Mouse (Mus musculus): Measurements from ENCODE around the gene Add3.

The Add3 gene

GRCm38 (mm10) chr19:53168576-53168975 is 28.3 kb downstream of the Add3 start:
- no peak for DNase-seq

- DNase-seq = no peak
Measured at GRCm38 (mm10) chr19:53170651-53171050, 30.4 kb downstream of the Add3 start.

- DNase-seq = no peak
Measured at GRCm38 (mm10) chr19:53174034-53174433, 33.8 kb downstream of the Add3 start.

GRCm38 (mm10) chr19:53175550-53175949 is 35.3 kb downstream of the Add3 start:
- no peak for DNase-seq

GRCm38 (mm10) chr19:53176518-53176917 is 36.3 kb downstream of the Add3 start:
- no peak for DNase-seq

- DNase-seq = peak; percentile 36 to 42
Measured at GRCm38 (mm10) chr19:53178611-53179528, 38.6 kb downstream of the Add3 start.

- DNase-seq = no peak
Measured at GRCm38 (mm10) chr19:53180168-53180803, 40.0 kb downstream of the Add3 start.

GRCm38 (mm10) chr19:53181003-53181861 is 41.0 kb downstream of the Add3 start:
- no peak for DNase-seq

- DNase-seq = no peak
Measured at GRCm38 (mm10) chr19:53183620-53184019, 43.4 kb downstream of the Add3 start.

- DNase-seq = no peak
Measured at GRCm38 (mm10) chr19:53184216-53184615, 44.0 kb downstream of the Add3 start.

GRCm38 (mm10) chr19:53184911-53185310 is 44.7 kb downstream of the Add3 start:
- no peak for DNase-seq

- DNase-seq = no peak
Measured at GRCm38 (mm10) chr19:53185486-53186134, 45.4 kb downstream of the Add3 start.

GRCm38 (mm10) chr19:53186456-53186855 is 46.2 kb downstream of the Add3 start:
- no peak for DNase-seq

GRCm38 (mm10) chr19:53187533-53187932 is 47.3 kb downstream of the Add3 start:
- DNase-seq = no peak

- no peak for DNase-seq
Measured at GRCm38 (mm10) chr19:53188186-53188585, 47.9 kb downstream of the Add3 start.

GRCm38 (mm10) chr19:53188724-53189220 is 48.5 kb downstream of the Add3 start:
- no peak for DNase-seq

GRCm38 (mm10) chr19:53189736-53190135 is 49.5 kb downstream of the Add3 start:
- DNase-seq = peak; percentile 79 to 83

GRCm38 (mm10) chr19:53190232-53190631 is 50.0 kb downstream of the Add3 start:
- DNase-seq = no peak

GRCm38 (mm10) chr19:53191867-53192487 is 51.7 kb downstream of the Add3 start:
- DNase-seq = no peak

- no peak for DNase-seq
Measured at GRCm38 (mm10) chr19:53193190-53193589, 52.9 kb downstream of the Add3 start.

GRCm38 (mm10) chr19:53193964-53194582 is 53.8 kb downstream of the Add3 start:
- no peak for DNase-seq

All from cerebellum, adult 18-20 months (tissue).